Mouse (Mus musculus) olfactory bulb, adult 2 months (tissue): ENCODE results near the gene Lrrtm4.

Source experiments
- CTCF ChIP-seq: fragments of 200-500 bp; IDR thresholded peaks from 2 replicates; pipeline ENCODE4 v1.5.1; 2012; ENCODE audit warnings: low read depth, mild to moderate bottlenecking, low read length, moderate library complexity; ENCODE audit not compliant: insufficient read depth
- POLR2A ChIP-seq: fragments of 200-500 bp; IDR thresholded peaks from 2 replicates; pipeline ENCODE4 v1.6.1; 2012; ENCODE audit warnings: mild to moderate bottlenecking, low read depth, low read length, moderate library complexity; ENCODE audit not compliant: insufficient read depth

DNA sequence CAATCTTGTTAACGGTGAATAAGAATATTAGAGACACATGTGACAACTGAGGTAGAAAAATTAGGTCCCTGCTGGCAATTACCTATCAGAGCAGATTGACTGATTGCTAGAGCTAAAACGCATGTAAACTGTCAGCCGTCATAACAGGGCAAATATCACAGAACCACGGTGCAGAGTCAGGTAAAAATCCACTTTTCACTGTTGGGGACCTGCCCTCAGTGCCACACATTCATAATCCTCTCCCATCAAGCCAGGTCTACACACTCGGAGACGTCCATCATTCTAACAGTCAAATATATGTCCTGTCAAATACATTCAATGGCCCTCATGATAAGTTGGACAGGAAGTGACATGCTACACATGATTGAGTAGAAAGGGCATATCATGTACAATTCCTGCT lies 826.6 kb downstream of the Lrrtm4 start:
- no peak for TF ChIP-seq POLR2A
- TF ChIP-seq CTCF = no peak
